Mouse (Mus musculus) liver, embryonic 11.5 days (tissue): ENCODE results near the gene Lrp5. TPM values are rescaled to one million over a fixed set of nuclear protein-coding genes. Genes with fewer than 3 reads are reported as not detected.

Experiments
- ATAC-seq: fragments of 200-750 bp; cut with Nextera tagmentation; replicated peaks from 2 replicates; pipeline ENCODE4 v1.8.0; 2017; ENCODE audit warnings: moderate number of reproducible peaks, mild to moderate bottlenecking, moderate TSS enrichment, moderate library complexity; ENCODE audit not compliant: low FRiP score
- DNase-seq: peaks from one replicate; pipeline ENCODE4 v3.0.0-alpha.2; 2017; ENCODE audit warnings: low spot score
- H3K27ac ChIP-seq: fragments of 300-500 bp; sonication (generic); 2 replicates; pipeline ENCODE4 v1.5.1; 2014; ENCODE audit warnings: mild to moderate bottlenecking, low read depth, low read length, control low read depth
- H3K27me3 ChIP-seq: fragments of 300-500 bp; sonication (generic); replicated peaks from 2 replicates; pipeline ENCODE4 v1.6.1; 2014; ENCODE audit warnings: low read length, mixed read lengths; ENCODE audit not compliant: control insufficient read depth, insufficient read depth
- H3K36me3 ChIP-seq: fragments of 300-500 bp; sonication (generic); 2 replicates; pipeline ENCODE4 v1.6.1; 2014; ENCODE audit warnings: mild to moderate bottlenecking, low read length, moderate library complexity, mixed read lengths; ENCODE audit not compliant: control insufficient read depth, insufficient read depth
- H3K4me1 ChIP-seq: fragments of 300-500 bp; sonication (generic); replicated peaks from 2 replicates; pipeline ENCODE4 v1.6.1; 2014; ENCODE audit warnings: low read length, mixed read lengths; ENCODE audit not compliant: control insufficient read depth, insufficient read depth
- H3K4me2 ChIP-seq: fragments of 300-500 bp; sonication (generic); 2 replicates; pipeline ENCODE4 v1.6.1; 2014; ENCODE audit warnings: mild to moderate bottlenecking, control low read depth, moderate library complexity
- H3K4me3 ChIP-seq: fragments of 300-500 bp; sonication (generic); 2 replicates; pipeline ENCODE4 v1.5.1; 2014; ENCODE audit warnings: low read depth, low read length, control low read depth
- H3K9ac ChIP-seq: fragments of 300-500 bp; sonication (generic); 2 replicates; pipeline ENCODE4 v1.6.1; 2014; ENCODE audit warnings: low read depth, low read length, control low read depth
- H3K9me3 ChIP-seq: fragments of 300-500 bp; sonication (generic); 2 replicates; pipeline ENCODE4 v1.6.1; 2016; ENCODE audit warnings: low read length, inconsistent platforms, mixed read lengths; ENCODE audit not compliant: control insufficient read depth
- WGBS: fragments of 180-500 bp; shearing (Covaris S2); extraction: QIAGEN DNeasy Blood & Tissue Kit; methylation state at CpG from one replicate; pipeline ENCODE4 v1.1.7; 2014; 5-methylcytosine and 5-hydroxymethylcytosine counted together
- polyA plus RNA-seq: library from polyadenylated mRNA; unstranded; fragments of >200 nt; fragmentation: Nextera tagmentation; extraction: Ambion mirVana; gene quantifications from 2 replicates; pipeline ENCODE4 v1.2.1, GENCODE M21; 2014

The Lrp5 gene
- polyA plus RNA-seq, 1 experiment from 2014 or later: 6.3 TPM

DNA sequence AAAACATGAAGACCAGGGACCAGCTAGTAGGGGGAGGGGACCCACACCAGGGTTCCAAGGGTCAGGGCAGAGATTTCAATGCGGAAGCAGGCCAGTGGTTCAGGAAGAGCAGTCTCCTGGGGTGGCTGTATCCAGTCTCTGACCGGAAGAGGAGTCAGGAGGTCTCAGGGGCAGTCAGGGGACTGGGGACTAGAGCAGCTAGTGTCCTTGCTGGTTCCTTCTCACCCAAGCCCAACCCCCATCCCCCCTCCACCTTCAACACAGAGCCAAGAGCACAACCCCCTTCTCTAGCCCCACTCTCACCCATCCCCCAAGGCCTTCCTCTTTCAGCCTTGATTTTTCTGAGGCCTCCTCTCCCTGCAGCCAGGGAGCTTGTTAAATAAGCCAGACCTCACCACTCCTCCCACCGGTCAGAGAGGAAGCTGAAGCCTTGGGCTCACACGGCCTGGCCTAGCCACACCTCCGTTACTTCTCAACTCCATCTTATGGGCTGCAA, 1.4 kb upstream of the Lrp5 start:
- Histone ChIP-seq H3K36me3 (no peaks in the 10 kb centered on the region), H3K4me2 (peak overlapping the region; percentile 72), H3K27ac (peak overlapping the region; percentile 74), H3K9ac (no peak overlapping the region), H3K4me3 (no peak overlapping the region), H3K27me3 (no peaks in the 10 kb centered on the region), H3K9me3 (no peaks in the 10 kb centered on the region), H3K4me1 (peaks cover 30% of the 10 kb centered on the region)
- DNase-seq: peak; percentile 52
- WGBS: 18% methylated on average over 5 of the region's 5 CpGs
- ATAC-seq: peak; percentile 51

DNA sequence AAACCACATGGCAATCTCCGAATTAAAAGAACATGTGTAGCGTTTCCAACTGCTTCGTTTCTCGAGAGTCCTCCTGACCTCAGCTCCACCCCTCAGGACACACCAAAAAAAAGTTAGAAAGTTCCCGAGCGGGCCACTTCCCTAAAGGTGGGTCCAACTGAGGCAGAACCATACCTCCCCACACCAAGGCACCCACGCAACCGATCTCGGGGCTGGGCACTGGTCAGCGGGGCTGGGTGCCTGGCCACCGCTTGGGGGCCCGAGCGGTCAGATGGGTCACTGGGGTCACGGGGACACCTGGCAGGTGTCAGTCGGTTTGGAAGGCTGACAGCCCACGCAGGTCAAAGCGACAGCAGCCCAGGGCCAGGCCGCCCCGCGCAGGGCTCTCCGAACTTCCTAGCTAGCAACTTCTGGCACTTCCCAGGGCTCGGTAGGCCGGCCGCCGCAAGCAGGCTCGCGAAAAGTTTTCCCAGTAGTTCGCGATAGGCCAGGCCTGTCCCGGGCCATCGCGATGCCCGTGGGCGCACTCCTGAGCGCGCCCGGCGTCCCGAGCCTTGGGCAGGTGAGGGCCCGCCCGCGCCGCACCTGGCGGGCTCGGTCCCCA, 651 bp downstream of the Lrp5 start:
- no peaks in the 10 kb centered on the region for H3K36me3 ChIP-seq
- H3K27me3 ChIP-seq: no peaks in the 10 kb centered on the region
- ATAC-seq (peak; percentile 13; the same call in 1 of the 2 replicates), DNase-seq (no peak)
- WGBS: under 1% methylated on average over 45 of the region's 45 CpGs
- peak overlapping the region; percentile 91 for H3K4me3 ChIP-seq
- H3K9me3 ChIP-seq: no peaks in the 10 kb centered on the region
- peaks cover 42% of the 10 kb centered on the region for H3K4me1 ChIP-seq
- peak overlapping the region; percentile 72 for H3K4me2 ChIP-seq
- peak overlapping the region; percentile 84 for H3K9ac ChIP-seq
- H3K27ac ChIP-seq: peak overlapping the region; percentile 84

DNA sequence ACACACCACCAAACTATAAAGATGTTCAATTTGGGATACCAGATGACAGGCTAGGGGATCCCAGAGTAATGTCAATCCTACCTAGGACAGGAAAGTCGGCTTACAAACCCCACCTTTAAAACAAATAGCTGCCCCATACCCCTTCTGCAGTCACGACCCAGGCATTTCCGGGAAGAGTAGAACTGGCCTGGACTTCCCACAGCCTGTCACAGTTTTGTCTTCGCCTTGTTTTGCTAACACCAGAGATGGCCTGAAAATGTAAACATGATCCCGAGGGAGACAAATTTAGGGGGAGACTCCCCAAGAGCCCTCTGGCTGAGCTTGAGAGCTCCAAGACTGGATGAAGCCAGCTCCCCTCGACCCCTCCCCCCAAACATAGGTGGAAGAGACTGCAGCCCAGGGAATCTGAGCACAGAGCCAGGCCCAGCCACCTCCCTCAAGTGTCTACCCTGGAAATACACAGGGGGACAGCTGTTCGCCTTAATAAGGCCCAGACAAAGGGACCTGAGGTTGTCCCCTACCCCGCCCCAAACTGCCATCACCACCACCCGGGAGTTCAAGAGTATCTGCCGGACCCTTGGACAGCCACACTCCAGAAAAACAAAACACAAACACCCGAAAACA, 1.3 kb downstream of the Lrp5 start:
- ATAC-seq: no peak
- no peaks in the 10 kb centered on the region for H3K9me3 ChIP-seq
- no peaks in the 10 kb centered on the region for H3K27me3 ChIP-seq
- WGBS: 19% methylated on average over 11 of the region's 11 CpGs
- H3K4me1 ChIP-seq: peaks cover 46% of the 10 kb centered on the region
- H3K4me2 ChIP-seq: peak overlapping the region; percentile 72
- peak overlapping the region; percentile 84 for H3K9ac ChIP-seq
- peak overlapping the region; percentile 50 for H3K27ac ChIP-seq
- H3K4me3 ChIP-seq: peak overlapping the region; percentile 91
- no peaks in the 10 kb centered on the region for H3K36me3 ChIP-seq
- no peak for DNase-seq

DNA sequence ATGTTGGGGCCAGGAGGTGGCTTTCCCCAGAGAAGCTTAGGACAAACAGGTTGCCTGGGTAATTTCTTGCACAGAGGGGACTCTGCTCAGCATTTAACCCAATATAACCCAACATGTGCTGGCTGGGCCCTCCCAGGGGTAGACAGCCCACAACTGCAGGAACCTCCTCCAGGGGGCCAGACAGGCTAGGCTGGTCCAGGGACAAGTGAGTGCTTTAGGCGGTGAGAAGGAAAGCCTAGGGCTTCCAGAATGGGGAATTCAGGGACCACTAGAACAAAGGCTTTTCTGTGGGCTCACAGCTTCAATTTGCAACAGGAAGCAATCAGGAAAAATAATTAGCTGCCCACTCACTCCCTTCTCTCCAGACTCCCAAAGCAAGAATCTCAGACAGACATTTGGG, 1.9 kb downstream of the Lrp5 start:
- ATAC-seq (no peak), DNase-seq (no peak)
- WGBS: 21% methylated on average over 1 of the region's 1 CpGs
- Histone ChIP-seq H3K4me2 (peak overlapping the region; percentile 72), H3K4me3 (peak overlapping the region; percentile 91), H3K9ac (no peak overlapping the region), H3K27me3 (no peaks in the 10 kb centered on the region), H3K9me3 (no peaks in the 10 kb centered on the region), H3K4me1 (peaks cover 51% of the 10 kb centered on the region), H3K36me3 (no peaks in the 10 kb centered on the region), H3K27ac (no peak overlapping the region)

DNA sequence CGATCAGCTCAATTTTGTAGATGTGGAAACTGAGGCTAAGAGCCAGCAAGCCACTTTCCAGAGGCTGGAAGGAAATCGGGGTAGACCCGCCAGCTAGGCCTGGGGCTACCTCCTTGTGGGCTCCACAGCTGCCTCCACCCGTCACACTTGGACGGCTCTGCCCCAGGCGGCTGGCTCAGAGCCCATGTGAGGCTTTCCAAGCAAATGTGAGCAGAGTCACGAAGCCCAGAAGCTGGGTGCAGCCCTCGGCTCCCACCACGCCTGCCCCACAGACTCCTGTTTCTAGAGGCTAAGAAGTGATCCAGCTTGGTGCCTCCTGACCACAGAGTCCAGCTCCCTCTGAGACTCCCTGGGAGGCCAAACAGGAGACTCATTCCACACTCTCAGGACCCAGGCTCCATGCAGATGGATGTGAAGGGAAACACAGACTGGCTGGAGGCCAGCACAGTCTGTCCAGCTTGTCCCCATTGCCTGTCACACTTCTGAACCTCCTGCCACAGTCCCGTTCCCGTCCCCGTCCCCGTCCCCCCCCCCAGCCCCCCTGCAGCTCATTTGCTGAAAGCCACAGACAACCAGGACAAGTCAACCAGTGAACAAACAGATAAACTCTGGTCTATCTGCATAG, 4.9 kb downstream of the Lrp5 start:
- H3K27ac ChIP-seq: no peak overlapping the region
- DNase-seq: no peak
- WGBS: 59% methylated on average over 13 of the region's 13 CpGs

DNA sequence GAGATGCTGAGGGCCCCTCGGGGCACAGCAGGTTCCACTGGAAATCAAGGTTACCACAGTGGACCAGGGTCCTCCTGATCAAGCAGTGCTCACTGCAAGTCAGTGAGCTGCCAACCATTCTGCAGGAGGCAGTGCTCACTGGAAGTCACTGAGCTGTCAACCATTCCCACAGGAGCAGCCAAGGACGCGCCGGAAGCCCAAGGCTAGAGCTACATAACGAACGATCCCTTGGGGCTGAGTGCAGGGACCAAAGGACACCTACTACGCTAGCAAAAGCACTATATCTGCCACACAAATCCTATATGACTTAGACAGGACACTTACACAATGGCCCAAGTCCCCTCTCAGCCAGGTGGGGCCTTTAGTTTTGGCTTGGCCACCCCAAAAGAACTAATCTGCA, 5.6 kb downstream of the Lrp5 start:
- no peak overlapping the region for H3K4me3 ChIP-seq
- H3K4me2 ChIP-seq: no peak overlapping the region
- DNase-seq (no peak), ATAC-seq (no peak)
- H3K9me3 ChIP-seq: no peaks in the 10 kb centered on the region
- WGBS: 81% methylated on average over 7 of the region's 7 CpGs
- no peak overlapping the region for H3K27ac ChIP-seq
- no peaks in the 10 kb centered on the region for H3K36me3 ChIP-seq
- no peaks in the 10 kb centered on the region for H3K27me3 ChIP-seq
- H3K9ac ChIP-seq: no peak overlapping the region
- peaks cover 36% of the 10 kb centered on the region for H3K4me1 ChIP-seq

More for the DNA sequence above, 4.9 kb downstream of the Lrp5 start:
- Histone ChIP-seq H3K27me3 (no peaks in the 10 kb centered on the region), H3K9ac (no peak overlapping the region), H3K4me2 (no peak overlapping the region), H3K4me3 (no peak overlapping the region), H3K36me3 (no peaks in the 10 kb centered on the region), H3K9me3 (no peaks in the 10 kb centered on the region), H3K4me1 (peaks cover 36% of the 10 kb centered on the region)
- 0 out of 2 replicates have a peak, but pooled peaks have one; percentile 24 for ATAC-seq

DNA sequence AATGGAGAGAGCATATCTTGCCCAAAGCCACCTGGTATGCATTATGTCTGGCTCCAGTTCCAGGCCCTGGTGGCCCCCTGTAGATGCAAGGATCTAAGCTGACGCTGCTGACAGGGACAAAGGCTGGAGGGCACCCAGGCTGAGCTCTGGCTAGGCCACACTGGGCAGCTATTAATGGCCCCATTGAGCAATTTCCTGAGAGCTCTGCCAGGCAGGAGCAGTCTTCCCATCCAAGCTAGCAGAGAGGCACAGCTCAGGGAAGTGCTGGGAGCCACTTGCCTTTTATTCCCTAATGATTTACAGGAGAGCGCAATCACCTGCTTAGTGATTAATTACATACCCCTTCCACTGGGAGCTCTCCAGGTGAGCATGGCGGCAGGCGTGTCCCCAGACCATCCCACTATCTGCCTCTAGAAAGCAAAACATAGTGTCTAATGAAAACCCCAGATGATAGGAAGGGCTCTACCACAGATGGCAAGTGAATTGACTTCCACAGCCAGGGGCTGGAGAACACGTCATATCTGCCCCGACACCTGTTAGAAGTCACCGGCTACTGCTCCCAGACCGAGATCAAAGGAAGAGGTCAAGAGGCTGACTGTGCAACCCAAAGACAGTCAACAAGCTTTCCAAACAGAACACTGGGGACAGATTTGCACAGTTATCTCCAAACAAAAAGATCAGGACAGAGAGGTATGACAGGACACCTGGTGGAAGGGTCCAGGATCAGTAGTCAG, 12.1 kb downstream of the Lrp5 start:
- H3K4me2 ChIP-seq: 0 out of 2 replicates have a peak overlapping the region, but pooled peaks have one; percentile 14

DNA sequence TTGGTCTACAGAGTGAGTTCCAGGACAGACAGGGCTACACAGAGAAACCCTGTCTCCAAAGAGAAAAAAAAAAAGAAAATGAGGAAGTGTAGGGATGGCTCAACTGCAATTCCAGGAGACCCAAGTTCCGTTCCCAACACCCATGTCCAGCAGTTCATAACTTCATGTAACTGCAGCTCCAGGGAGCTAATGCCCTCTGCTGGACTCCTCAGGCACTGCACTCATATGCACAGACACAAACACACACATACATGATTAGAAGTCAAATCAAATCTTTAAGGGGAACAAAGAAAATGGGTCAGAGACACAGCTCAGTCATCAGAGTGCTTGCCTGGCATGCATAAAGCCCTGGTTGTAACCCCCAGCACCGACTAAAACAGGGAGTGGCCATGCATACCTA, 13.2 kb downstream of the Lrp5 start:
- 86% methylated on average over 2 of the region's 2 CpGs for WGBS
- H3K9ac ChIP-seq: no peak overlapping the region
- ATAC-seq (no peak), DNase-seq (no peak)
- peaks cover 26% of the 10 kb centered on the region for H3K4me1 ChIP-seq
- H3K36me3 ChIP-seq: peaks cover 5% of the 10 kb centered on the region
- H3K27me3 ChIP-seq: no peaks in the 10 kb centered on the region
- H3K9me3 ChIP-seq: 0 out of 2 replicates have a peak, but pooled peaks cover 5% of the 10 kb centered on the region
- no peak overlapping the region for H3K4me2 ChIP-seq
- no peak overlapping the region for H3K27ac ChIP-seq
- H3K4me3 ChIP-seq: no peak overlapping the region

More for the DNA sequence above, 12.1 kb downstream of the Lrp5 start:
- Histone ChIP-seq H3K27me3 (no peaks in the 10 kb centered on the region), H3K4me3 (no peak overlapping the region), H3K36me3 (peaks cover 5% of the 10 kb centered on the region), H3K4me1 (peaks cover 17% of the 10 kb centered on the region), H3K9ac (no peak overlapping the region), H3K9me3 (0 out of 2 replicates have a peak, but pooled peaks cover 5% of the 10 kb centered on the region), H3K27ac (peak overlapping the region; percentile 25; the same call in 1 of the 2 replicates)
- ATAC-seq (peak; percentile 64), DNase-seq (no peak)
- WGBS: 75% methylated on average over 8 of the region's 8 CpGs
